Mouse (Mus musculus) myocyte (in vitro differentiated cells): Measurements from ENCODE around the gene Tlr7.

ENCODE experiments used
- POLR2A ChIP-seq: IDR thresholded peaks from one replicate; pipeline ENCODE4 v1.6.1; 2011; ENCODE audit warnings: low read depth, mild to moderate bottlenecking, control low read depth, moderate library complexity; ENCODE audit not compliant: insufficient read length
- USF1 ChIP-seq: IDR thresholded peaks from one replicate; pipeline ENCODE4 v1.6.1; 2011; ENCODE audit warnings: low read depth, mild to moderate bottlenecking, control low read depth, moderate library complexity

- TF ChIP-seq USF1: no peak
- no peak for TF ChIP-seq POLR2A
These were observed 6.6 kb downstream of the Tlr7 start for GRCm38 (mm10) chrX:167323742-167324141.
